Mouse (Mus musculus): ENCODE measurements at regions not wholly inside any gene's neighbourhood (a gene's known extent, or its start where the extent isn't known, plus 50 kb on each side); places are given as distances from the start of the nearest gene placed in this dataset.
"Not testable (repeated sequence)": the region's sequence is repeated elsewhere in the genome, so short reads cannot be mapped to it uniquely, and the experiment has no call there.

DNA sequence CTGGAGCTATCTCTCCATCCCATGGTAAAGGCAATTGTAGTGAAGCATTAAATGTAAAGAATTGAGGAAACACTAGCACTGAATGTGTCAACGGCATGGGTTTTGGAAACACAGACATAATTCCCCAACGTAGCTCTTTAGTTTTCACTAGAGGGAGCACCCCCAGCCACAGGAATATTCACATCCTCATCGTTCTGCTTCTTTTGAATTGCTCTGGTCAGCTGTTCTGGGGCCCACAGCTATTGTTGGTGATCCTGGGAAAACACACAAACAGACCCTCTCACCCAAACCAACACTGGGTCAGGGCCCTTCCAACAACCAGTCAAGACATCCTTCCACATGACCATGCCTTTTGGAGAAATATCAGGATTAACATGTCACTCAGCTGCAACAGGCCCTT lies 119.7 kb downstream of the Impg2 start:
- DNase-seq (ENCODE audit: low read depth): not testable (repeated sequence)

DNA sequence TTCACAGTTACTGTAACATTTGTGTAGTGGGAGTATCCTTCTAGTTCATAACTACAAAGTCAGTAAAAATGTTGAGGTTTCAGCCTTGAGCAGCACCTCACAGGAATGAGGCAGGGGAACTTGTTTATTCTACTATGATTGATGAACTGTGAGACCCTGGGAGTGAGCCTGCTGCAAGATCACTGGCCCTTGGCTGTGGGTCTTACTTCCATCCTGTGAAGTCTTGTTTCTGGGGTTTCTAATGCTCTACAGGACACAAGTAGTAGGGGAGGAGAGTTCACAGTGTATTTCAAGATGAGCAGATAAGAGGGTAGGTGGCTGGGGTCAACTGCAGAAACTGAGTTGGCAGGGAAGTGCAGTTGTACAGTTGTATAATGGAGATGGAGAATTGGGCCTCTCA lies 128.3 kb upstream of the Abi3bp start:
- DNase-seq (ENCODE audit: low read depth): no peak

DNA sequence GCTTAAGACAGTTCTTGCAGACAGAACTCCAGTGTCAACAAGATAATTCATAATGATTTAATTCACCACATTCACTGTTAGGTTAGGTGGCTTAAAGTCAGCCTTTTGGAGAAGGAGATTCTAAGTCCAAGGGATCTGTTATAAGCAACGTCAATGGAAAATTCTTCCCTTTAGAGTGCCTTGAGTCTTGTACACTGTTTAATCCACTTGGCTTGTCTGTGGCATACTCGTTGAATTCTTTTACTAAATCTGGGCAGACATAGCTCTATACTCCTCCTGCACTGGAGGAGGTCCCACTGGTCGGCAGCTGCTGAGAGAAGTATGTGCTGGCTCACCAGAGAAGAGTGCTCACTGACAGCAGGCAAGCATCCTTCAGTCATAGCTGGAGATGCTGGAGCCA lies 124.8 kb upstream of the Abi3bp start:
- DNase-seq (ENCODE audit: low read depth): no peak

DNA sequence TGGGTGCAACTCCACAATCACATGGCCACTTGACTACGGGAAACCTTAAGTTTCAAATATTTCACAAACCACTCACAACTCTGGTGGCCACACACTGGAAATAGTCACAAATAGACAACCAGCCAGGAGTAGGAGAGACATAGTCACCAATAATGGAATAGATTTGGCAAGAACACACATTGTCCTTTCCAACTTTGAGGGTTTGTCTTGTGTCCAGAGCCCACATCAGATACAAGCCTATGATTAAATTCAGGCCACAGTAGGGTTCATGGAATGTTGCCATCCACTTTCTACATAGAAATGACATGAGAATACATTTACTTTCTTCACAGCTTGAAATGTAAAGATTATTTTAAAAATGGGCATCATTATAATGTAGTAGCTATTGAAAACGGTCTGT lies 118.6 kb upstream of the Abi3bp start:
- DNase-seq (ENCODE audit: low read depth): peak; percentile 86

DNA sequence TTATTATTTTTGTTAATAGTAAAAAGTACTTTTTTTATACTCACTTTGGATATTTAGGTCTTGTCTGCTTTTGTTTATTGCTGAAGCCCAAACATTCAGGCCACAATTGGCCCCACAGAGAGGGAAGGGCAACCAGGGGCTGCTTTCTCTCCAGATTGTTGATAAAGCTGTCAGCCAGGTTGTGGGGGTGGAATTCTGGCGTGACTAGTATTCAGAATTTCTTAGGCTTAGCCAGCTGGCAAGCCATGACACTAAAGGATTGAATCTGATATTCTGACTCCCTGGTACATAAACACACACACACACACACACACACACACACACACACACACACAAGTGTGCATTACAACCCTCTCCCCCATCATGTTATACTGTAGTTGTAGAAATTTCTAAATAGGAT lies 116.7 kb upstream of the Abi3bp start:
- DNase-seq (ENCODE audit: low read depth): no peak

DNA sequence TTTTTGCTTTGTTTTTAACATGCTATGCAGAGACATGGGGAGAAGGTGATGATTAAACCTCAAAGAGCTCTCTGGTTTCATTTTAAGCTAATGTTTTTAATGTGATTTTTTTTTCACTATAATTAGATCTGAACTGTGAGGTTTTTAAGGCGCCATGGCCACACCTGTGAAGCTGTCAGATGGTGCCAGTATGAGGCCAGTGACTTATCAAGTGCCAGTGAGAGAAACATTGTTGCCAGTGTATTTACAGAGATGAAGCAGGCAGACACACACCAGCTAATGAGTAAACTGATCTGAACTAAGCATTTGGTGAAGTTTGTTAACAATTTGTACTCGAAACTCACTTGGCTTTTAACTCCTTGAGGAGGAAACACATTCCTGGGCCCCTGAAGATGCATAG lies 99.3 kb upstream of the Abi3bp start:
- DNase-seq (ENCODE audit: low read depth): no peak

DNA sequence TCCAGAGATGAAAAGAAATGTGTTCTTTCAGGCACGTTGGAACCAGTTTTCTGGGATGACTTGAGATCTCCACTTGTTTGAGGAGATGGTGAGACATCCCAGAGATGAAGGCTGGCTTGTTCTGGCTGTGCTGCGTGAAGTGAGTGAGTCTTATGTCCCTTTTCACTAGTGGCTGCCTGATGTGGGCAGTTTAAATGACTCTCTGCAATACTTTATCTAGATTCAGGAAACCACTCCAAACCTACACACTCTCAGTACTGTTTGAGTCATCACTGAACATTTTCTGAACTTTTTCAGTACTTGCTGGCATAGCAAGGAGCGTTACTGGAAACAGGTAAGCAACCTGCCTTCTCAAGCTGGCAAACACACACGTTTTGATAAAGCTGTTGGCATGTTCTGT lies 97.0 kb upstream of the Abi3bp start:
- DNase-seq (ENCODE audit: low read depth): no peak

DNA sequence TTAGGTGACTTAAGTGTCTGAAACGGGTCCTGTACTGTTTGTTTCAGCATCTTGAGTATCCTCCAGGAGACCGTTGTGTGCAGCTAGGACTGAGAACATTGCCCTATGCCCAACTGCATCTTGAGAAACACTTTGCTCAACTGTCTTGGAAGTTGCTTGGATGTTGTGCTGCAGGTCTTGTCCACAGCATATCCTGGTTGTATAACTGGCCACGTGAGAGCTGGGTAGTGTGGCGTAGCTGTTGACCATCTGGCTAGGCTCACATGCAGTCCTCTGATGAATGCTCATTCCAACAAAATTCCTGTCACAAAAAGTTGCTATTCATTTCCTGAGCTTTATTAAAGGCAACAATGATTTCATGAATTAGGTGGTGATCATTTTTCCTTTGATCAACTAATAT lies 91.1 kb upstream of the Abi3bp start:
- no peak for DNase-seq (ENCODE audit: low read depth)

DNA sequence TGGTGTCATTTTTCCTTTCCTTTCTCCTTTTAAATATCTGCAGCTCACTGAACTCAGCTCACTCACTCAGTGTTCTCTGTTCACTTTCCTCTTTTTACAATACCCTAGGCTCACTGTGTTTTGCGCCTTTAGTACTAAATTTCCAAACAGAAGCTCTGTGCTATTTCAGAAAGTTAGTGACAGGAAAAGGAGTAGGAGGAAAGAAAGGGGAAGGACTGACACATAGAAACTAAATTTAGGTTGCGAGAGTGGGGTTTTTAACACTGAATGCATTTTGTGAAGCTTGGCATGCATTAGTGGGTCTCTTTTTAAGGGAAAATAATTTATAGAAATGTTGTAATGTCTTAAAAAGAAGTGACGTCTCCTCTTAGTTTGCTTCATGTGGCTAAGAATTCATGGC lies 84.8 kb upstream of the Abi3bp start:
- DNase-seq (ENCODE audit: low read depth): no peak

DNA sequence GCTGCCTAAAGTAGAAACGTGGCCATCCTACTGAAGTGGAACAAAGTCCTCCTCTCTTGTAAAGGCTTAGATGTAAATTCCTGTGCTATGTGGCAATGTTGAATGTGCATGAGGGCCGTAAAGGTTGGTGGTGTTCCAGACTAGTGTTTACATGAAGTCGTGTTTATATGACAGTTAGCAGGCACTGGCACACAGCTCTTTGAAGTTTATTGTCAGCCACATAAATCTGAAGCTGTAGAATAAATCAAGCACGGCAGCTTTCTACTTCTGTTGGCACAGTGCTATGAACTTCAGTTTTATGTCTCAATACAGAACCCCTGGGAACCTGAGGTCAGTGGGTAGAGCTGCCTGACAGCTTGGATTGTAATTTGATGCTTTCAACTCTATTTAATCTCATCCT lies 81.1 kb upstream of the Abi3bp start:
- DNase-seq (ENCODE audit: low read depth): no peak

DNA sequence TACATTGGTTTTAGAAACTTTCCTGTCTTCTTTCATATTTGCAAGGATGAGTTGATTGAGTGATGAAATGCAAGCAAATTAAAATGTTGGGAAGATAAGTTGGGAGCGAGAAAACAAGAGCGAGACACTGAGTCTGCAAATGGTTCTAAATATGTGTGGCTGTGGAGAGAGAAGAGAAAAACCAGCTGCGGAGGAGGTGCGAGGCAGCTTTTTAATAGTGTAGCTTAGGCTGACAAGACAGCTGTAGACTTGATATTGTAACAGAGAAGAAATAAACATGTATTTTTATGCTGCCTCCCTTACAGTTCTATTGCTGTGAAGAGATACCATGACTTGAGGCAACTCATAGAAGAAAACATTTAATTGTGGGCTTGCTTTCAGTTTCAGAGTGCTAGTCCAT lies 78.1 kb upstream of the Abi3bp start:
- no peak for DNase-seq (ENCODE audit: low read depth)

DNA sequence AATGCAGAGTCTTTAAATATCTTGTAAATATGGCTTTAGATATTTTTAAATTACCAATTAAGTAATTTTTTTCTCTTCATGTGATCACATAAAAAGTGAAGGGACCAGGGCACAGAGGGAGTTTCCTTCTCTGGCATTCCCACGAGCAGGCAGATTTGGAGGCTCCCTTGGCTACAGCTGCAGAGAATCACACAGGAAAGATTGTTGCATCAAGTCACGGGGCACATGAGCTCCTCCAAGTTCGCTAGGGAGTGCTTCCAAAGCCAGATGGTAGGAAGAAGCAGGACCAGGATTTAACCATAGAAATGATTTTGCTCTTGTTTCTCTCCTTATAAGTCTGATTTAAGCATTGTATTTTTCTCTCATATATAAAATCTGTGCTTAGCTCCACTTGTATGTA lies 53.9 kb upstream of the Abi3bp start:
- peak; percentile 29 for DNase-seq (ENCODE audit: low read depth)

Data from fibroblast of lung, adult 2 months (primary cell).